Mouse (Mus musculus) lung, postnatal 0 days (tissue): ENCODE results near the gene Mettl3.

Source experiments
- CTCF ChIP-seq: IDR thresholded peaks from 2 replicates; pipeline ENCODE4 v1.5.1; 2016; ENCODE audit warnings: antibody characterized with exemption, mild to moderate bottlenecking
- EP300 ChIP-seq: IDR thresholded peaks from 2 replicates; pipeline ENCODE4 v1.6.1; 2016; ENCODE audit warnings: antibody characterized with exemption, mild to moderate bottlenecking, control low read depth

GRCm38 (mm10) chr14:52313931-52314807 is 9.2 kb upstream of the Mettl3 start:
- TF ChIP-seq EP300: no peak
- no peak for TF ChIP-seq CTCF
